Mouse (Mus musculus) cortical plate, adult 2 months (tissue): ENCODE data around the gene Pip5k1c.

Experiments used
- CTCF ChIP-seq: fragments of 200-500 bp; IDR thresholded peaks from 2 replicates; pipeline ENCODE4 v1.5.1; 2011; ENCODE audit warnings: mild to moderate bottlenecking, control low read depth, low read length; ENCODE audit not compliant: insufficient read depth; ENCODE audit errors: extremely low read depth
- POLR2A ChIP-seq: fragments of 200-500 bp; IDR thresholded peaks from 2 replicates; pipeline ENCODE4 v1.6.1; 2011; ENCODE audit warnings: mild to moderate bottlenecking, low read length, control low read depth; ENCODE audit not compliant: insufficient read depth; ENCODE audit errors: extremely low read depth

GRCm38 (mm10) chr10:81340551-81341332, 48.0 kb downstream of the Pip5k1c start:
- TF ChIP-seq POLR2A (no peak), CTCF (no peak)
